Mouse (Mus musculus): ENCODE measurements at regions not wholly inside any gene's neighbourhood (a gene's known extent, or its start where the extent isn't known, plus 50 kb on each side); places are given as distances from the start of the nearest gene placed in this dataset.

DNA sequence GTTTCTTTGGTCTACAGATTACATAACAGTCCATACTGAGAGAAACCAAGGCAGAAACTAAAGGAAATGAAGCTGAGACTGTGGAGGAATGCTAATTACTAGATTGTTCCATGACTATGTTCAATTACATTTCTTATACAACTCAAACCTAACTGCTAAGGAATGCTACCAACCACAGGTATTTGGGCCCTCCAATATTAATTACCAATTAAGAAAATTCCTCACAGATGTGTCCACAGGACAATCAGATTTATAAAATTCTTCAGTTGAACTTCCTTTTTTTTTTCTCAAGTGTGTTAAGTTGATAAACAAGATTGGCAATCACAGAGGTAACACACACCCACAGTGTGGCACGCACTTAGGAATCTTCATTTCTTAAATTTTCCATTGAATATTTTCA, 196.8 kb upstream of the A730009L09Rik start:
- no peak for DNase-seq (ENCODE audit: low read depth, low spot score)

DNA sequence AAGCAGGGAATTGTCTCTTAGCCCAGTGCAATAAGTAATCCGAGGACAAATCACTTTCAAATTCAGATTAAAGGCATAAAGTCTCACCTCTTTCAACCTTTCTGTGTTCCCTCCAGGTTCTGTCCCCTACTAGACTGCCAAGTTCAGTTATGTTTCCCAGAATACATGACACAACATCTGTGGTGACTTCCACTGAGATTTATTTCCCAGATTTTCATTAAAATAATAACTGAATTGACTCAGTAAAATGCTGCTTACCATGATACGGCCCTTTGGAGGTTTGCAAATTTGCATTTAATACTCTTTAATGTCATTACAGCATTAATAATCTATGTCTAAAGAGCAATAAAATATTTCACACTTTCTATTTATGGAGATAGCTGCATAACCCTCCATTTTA, 193.4 kb upstream of the A730009L09Rik start:
- no peak for DNase-seq (ENCODE audit: low read depth, low spot score)

DNA sequence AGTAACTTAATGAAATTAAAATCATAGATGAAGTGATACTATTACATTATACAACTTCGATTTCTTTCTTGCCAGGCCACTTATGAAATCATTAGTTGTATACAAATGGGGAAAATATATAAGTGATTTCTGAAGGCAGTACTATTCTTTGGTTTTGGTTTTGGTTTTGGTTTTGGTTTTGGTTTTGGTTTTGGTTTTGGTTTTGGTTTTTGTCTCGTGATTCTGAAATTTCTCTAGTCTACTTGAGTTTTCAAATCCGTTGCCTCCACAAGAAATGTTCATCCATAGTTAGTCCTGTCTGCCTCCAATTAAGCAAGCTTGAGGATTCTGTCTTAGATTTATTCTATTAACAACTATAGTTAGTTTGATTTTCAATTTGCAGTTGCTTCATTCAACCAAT, 184.6 kb upstream of the A730009L09Rik start:
- DNase-seq (ENCODE audit: low read depth, low spot score) = no peak

DNA sequence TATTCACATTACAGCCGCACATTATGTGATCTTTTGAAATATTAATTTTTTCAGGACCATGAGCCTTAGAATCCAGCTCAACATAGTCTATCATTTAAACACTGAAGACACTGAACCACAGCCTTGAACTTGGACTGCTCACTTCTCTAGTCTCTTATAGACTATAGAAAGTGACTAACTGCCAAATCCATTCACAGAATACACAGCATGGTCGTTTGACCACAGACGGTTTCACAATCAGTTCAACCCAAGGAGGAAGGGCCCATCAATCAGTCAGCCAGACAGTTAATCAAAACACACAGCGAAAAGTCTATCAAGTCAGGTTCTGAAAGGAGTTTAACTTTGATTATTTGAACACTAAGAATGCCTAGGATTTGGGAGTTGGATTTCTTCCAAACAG, 168.8 kb upstream of the A730009L09Rik start:
- DNase-seq (ENCODE audit: low read depth, low spot score) = no peak

DNA sequence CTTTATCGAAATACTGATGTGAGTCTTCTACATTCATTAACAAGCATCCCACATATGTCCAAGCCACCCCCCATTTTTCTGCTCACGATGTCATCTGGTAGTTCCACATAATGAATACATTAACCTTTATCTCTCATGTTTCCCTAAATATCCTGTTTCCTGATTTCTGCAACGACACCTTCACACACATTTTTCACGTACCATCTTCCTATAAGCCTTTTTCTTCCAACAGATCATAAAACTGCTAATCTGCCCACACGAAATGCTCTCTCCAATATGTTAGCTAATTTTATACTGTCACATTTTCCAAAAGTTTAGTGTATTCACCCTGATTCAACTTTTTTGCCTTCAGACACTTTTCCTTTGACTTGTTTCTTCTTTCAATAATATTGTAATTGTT, 159.8 kb upstream of the A730009L09Rik start:
- no peak for DNase-seq (ENCODE audit: low read depth, low spot score)

DNA sequence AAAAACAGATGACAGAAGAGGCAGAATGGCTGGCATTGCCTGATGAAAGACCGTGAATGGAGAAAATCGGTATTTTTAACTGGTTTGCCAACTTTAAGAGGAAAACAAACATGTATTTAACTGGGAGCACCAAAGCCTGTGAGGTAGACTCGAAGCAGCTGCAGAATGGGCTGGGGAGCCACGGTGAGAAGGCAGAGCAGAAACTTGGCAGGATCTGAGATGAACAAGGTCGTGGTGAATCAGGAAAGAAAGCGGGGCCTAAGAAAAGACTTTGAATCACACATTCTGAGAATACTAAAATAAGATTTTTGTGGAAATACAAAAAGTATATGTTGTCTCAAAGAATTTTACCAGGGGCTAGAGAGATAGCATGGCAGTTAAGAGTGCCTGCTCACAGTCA, 149.0 kb upstream of the A730009L09Rik start:
- no peak for DNase-seq (ENCODE audit: low read depth, low spot score)

DNA sequence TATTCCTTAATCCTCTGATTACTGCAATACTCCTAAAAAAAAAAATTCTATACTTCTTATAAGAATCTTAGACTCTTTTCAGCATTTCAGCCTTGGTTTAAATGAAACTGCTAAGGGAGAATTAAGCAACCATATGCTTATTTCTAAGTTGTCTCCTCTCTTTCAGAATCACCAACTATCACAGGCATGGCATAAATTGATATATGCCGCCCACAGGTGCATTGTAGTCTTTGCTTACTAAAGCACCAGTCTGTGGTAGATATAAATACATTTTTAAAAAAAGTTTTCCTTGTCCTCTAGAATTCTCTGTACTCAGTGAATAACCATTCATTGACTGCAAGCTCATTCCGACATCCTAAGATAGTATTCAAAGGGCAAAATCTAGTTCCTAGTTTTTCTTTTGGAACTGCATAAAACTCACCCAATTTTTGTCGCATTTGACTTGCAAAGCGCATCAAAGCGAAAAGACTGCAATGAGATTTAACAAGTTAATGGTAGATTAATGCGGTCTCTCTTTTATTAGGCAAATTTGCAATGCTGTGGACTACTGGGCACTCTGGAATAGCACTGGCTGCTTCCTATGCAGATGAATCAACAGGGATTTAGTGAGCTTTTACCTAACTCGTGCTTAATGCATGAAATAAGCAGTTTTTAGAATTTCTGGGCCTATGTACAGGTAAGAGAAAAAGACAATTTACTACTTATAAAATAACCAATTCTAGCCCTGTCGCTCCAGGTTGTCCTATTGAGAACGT, 145.8 kb upstream of the A730009L09Rik start:
- DNase-seq (ENCODE audit: low read depth, low spot score) = no peak

DNA sequence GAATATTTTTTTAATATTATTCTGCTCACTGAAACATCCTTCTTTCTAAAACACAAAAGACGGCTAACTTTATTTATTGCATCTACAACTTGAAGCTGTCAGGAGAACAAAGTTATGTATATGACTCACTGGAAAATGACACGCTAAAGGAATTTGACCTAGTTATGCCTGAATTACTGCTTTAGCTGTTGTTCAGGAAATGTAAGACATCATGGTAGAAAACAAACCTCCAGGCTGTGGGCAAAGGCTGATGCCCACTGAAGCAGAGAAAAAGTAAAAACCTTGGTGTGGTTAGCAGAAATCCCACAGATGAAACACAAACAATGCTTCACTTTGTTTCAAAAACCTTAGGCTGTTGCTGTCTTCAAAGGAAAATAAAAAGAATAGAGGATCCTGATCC, 136.5 kb upstream of the A730009L09Rik start:
- no peak for DNase-seq (ENCODE audit: low read depth, low spot score)

DNA sequence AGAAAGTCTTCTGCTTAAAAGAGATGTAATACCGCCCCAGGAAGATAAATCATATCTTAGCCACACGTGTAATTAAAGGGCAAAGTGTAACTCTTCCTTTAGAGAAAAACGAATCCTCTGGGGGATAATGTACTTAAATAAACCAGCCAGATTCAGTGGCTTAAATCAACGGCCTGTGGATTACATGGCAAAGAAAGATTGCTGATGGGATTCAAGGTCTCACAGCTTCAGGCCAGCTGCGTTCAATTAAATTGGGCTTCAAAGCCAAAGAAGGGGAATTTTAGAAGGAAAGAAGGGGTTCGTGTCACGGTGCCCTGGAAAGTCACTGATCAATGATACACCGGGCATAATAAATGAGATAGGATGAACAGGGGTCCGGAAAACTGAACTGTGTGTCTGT, 123.2 kb upstream of the A730009L09Rik start:
- DNase-seq (ENCODE audit: low read depth, low spot score) = peak; percentile 13

DNA sequence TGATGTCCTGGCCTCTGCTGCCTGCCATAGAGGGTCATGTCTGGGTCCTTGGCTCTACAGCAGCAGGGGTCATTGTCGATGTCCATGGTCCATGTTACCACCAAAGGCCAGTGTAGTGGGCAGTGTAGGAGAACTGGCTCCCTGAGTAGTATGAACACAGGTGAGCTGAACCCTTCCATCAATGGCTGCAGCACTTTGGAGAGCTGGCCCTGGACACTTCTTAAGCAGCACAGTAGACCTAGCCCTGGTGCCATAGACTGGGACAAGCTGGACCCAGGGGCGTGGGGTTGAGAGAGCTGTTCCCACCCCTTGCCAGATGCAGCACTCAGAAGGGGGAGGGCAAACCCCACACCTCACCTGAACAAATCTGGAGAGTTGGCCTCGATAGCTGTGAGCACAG, 120.0 kb upstream of the A730009L09Rik start:
- DNase-seq (ENCODE audit: low read depth, low spot score) = no peak

DNA sequence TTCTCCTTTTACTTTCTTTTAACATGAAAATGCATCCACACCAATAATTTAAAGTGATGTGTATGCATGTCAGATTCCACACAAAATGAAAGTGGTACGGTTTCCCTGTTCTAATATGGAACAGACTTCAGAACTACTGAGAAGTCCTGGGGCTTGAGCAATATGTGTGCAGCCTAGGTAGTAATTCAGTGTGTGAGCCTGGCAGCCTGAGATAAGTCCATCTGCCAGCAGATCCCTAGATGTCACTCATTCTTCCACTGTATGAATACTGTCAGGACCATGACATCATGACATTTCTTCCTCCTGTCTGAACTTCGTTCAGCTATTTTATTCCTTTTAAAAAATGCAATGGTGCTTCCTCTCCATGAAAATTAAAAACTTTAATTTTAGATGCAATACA, 93.3 kb upstream of the A730009L09Rik start:
- no peak for DNase-seq (ENCODE audit: low read depth, low spot score)

DNA sequence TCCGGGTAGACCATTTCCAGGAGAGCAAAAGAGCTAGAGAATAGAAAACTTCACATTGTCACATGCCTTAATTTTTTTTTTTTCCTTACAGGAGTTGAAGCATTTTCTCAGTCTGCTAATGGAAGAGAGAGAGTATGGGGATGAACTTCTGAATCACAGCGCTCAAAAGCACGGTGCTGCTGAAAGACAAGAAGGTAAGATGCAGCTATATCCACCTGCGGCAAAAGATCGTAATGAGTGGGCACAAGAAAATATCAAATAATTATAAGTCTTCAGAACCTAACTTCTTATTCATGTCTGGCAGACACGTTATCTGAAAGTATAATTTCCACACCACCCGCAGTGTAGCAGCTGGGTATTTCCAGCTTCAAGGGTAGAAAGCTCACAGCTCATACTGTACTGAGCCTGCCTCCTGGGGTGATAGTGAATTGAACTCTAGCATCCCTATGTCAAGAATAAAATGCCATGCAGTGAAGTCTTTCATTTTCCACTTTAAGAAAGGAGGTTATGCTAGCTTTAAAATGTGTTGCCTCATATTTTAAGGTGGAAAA, 87.9 kb upstream of the A730009L09Rik start:
- DNase-seq (ENCODE audit: low read depth, low spot score) = no peak

DNA sequence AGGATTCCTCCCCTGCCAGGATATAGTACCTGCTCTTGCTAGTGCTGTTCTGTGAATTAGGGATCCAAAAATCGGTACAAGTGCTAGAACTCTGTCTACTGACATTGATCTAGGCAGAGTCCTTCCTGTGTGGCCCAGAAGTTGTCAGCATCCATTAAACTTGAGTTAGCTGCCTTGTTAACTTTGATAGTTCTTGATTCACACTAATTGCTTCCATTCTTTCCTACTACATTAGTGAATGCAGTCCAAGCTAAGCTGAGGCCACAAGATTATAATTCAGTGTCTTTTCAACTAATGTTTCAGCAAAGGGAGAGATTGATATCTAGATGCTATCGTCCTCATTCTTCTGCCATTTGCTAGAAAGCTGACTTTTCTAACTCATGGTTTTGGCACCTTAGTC, 58.3 kb upstream of the A730009L09Rik start:
- DNase-seq (ENCODE audit: low read depth, low spot score) = no peak

DNA sequence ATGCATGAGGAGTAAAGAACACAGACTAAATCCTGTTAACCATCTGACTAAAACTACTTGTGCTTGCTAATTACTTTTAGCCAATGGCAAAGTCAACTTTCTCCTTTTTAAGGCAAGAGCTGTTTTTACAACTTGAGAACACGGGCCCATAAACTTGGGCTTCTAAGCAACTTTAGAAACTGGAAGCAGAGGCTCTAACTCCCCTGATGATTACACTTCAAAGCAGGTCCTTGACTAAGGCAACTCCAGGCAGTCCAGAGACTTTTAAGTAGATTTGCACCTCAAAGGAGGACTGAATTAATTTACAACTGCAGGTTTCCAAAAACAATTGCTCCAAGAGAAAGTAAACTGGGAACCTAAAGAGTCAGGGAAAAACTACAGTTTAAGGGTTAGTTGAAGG, 52.8 kb upstream of the A730009L09Rik start:
- DNase-seq (ENCODE audit: low read depth, low spot score) = peak; percentile 61

Data from forelimb bud, embryonic 11.5 days (tissue).